Mouse (Mus musculus) cerebellum, adult 2 months (tissue): Measurements from ENCODE around the gene Kif1bp. TPM values are rescaled to one million over a fixed set of nuclear protein-coding genes. Genes with fewer than 3 reads are reported as not detected.

Experiments used
- DNase-seq, 2 experiments: peaks; one replicate each; pipeline ENCODE4 v3.0.0; 2021
- H3K27ac ChIP-seq: fragments of 200-500 bp; 2 replicates; pipeline ENCODE4 v1.5.1; 2012; ENCODE audit warnings: low read length, control low read depth, inconsistent platforms; ENCODE audit not compliant: insufficient read depth
- H3K27me3 ChIP-seq: fragments of 200-500 bp; 2 replicates; pipeline ENCODE4 v1.6.1; 2012; ENCODE audit warnings: inconsistent platforms, mild to moderate bottlenecking, low read length, moderate library complexity; ENCODE audit not compliant: control insufficient read depth, insufficient read depth
- H3K4me1 ChIP-seq: fragments of 200-500 bp; 2 replicates; pipeline ENCODE4 v1.6.1; 2011; ENCODE audit warnings: low read length; ENCODE audit not compliant: control insufficient read depth, insufficient read depth
- H3K4me3 ChIP-seq: fragments of 200-500 bp; replicated peaks from 2 replicates; pipeline ENCODE3; 2011; ENCODE audit warnings: mild to moderate bottlenecking, low read depth, low read length, control low read depth; ENCODE audit not compliant: insufficient read depth
- CTCF ChIP-seq: fragments of 200-500 bp; IDR thresholded peaks from 2 replicates; pipeline ENCODE4 v1.5.1; 2011; ENCODE audit warnings: low read depth, mild to moderate bottlenecking, control low read depth, low read length, moderate library complexity, borderline replicate concordance; ENCODE audit not compliant: insufficient read depth
- POLR2A ChIP-seq: fragments of 200-500 bp; IDR thresholded peaks from 2 replicates; pipeline ENCODE4 v1.6.1; 2011; ENCODE audit warnings: low read length, control low read depth, borderline replicate concordance; ENCODE audit not compliant: insufficient read depth
- WGBS: fragments of 180-500 bp; shearing (Covaris S2); methylation state at CpG from one replicate; pipeline ENCODE4 v1.1.7; 2018; 5-methylcytosine and 5-hydroxymethylcytosine counted together
- polyA plus RNA-seq: library from polyadenylated mRNA; depleted of rRNA; stranded (reverse); fragments of >200 nt; gene quantifications from 2 replicates; pipeline ENCODE4 v1.2.3, GENCODE M21; 2012

Kif1bp gene
- polyA plus RNA-seq, 1 experiment, result 124 TPM

DNA sequence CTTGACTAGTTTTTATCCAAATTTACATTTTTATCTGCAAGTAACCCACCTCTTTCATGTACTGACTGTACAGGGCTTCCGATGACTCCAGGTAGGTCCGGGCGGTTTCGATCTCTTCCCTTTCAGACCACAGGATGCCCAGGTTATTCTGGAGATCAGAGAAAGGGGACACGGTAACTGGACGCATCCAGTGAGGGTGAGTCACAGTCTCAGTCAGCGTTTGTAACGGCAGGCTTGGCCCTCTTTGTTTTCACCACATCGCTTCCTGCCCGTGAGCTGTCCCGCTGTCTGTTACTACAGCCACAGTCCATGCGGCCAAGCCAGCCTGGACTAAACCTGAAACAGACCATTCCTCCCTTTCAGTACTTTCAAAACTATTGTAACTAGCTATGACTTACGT, 3.3 kb downstream of the Kif1bp start:
- no peak overlapping the region for H3K4me3 ChIP-seq
- no peaks in the 10 kb centered on the region; the same call in 1 of the 2 replicates for H3K4me1 ChIP-seq
- no peaks in the 10 kb centered on the region for H3K27me3 ChIP-seq
- no peak for DNase-seq
- no peak for TF ChIP-seq CTCF
- TF ChIP-seq POLR2A, result no peak
- H3K27ac ChIP-seq, result no peak overlapping the region
- WGBS, result 87% methylated on average over 13 of the region's 13 CpGs

DNA sequence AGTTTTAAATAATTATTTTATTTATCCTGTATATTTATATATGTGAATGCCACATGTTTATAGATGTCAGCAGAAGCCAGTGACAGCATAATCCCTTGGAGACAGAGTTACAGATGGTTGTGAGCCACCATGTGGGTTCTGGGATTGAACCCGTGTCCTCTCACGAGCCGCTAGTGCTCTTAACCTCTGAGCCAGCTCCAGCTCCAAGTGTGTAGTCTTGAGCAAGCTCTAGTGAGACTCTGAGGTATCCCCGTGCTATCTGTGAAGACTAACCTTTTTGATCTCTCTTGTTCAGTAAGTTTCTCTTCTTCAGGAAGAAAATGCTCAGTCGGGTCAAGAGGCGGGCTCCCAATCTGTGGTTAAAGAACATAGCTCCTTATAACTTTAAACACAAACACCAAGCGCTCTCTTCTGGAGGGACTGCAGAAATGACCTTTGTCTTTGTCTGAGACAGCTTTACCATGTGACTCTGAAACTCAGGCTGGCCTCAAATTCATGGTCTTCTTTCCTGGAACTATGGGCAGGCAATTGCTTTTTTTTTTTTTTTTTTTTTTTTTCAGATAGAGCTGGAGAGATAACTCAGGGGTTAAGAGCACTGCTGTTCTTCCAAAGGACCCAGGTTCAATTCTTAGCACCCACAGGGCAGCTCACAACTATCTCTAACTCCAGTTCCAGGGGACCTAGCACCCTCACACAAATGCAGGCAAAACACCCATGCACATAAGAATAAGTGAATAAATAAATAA, 8.0 kb downstream of the Kif1bp start:
- H3K4me3 ChIP-seq, result no peak overlapping the region
- no peak for DNase-seq
- no peak for TF ChIP-seq CTCF
- no peak for TF ChIP-seq POLR2A
- H3K4me1 ChIP-seq, result no peaks in the 10 kb centered on the region
- WGBS, result 94% methylated on average over 7 of the region's 7 CpGs
- no peak overlapping the region for H3K27ac ChIP-seq
- no peaks in the 10 kb centered on the region for H3K27me3 ChIP-seq

DNA sequence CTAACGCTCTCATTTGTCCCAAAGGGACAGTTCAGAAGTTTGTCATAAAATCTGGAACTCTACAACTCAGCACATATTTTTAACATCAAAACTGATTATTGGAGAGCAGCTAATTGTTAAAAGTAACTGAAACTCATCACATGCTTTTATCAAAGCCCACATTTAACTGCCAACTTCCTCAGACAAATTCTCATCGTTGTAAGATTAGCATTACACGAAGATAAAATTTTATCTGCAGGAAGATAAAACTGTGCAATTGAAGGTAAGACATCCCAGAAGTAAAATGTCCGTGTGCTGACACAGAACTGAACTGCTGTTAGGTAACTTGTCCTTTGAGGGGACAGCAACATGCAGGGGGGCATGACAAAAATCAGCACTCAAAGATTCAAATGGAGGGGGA, 9.4 kb downstream of the Kif1bp start:
- no peak for TF ChIP-seq CTCF
- TF ChIP-seq POLR2A, result no peak
- Histone ChIP-seq H3K4me1 (no peaks in the 10 kb centered on the region), H3K4me3 (no peak overlapping the region), H3K27ac (no peak overlapping the region), H3K27me3 (no peaks in the 10 kb centered on the region)
- DNase-seq, result no peak
- WGBS, result 89% methylated on average over 4 of the region's 4 CpGs

DNA sequence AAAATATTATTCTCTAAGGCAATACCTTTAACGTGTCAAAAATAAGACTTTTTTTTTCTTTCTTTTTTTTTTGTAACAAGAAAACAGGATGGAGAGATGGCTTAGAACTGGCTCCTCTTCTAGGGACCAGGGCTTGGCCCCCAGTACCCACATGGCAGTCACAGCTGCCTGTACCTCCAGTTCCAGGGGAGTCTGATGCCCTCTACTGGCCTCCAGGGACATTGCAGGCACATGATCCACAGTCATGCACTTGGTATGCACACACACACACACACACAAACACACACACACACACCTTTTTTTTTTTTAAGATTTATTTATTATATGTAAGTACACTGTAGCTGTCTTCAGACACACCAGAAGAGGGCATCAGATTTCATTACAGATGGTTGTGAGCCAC, 20.5 kb downstream of the Kif1bp start:
- Histone ChIP-seq H3K4me1 (no peaks in the 10 kb centered on the region), H3K4me3 (no peak overlapping the region), H3K27me3 (no peaks in the 10 kb centered on the region), H3K27ac (no peak overlapping the region)
- peak; percentile 53; the same call in 1 of the 2 replicates for TF ChIP-seq CTCF
- TF ChIP-seq POLR2A, result no peak
- no peak for DNase-seq
- 82% methylated on average over 1 of the region's 1 CpGs for WGBS

DNA sequence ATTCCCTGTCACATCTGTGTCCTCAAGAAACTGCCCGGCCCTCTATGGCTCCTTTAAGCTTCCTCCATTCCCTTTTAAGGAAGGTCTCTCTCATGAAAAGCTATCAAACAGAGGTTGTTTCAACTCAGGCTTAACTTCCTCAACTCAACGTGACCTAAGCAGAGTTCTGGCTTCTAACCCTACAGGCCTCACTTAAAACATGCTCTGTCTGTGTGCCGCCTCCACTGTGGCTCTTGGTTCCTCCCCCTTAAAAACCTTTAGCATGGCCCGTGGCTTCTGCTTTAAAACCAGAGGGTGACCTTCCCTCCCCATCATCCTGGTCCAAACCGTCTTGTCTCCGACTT, 21.7 kb downstream of the Kif1bp start:
- Histone ChIP-seq H3K27ac (no peak overlapping the region), H3K4me3 (no peak overlapping the region), H3K4me1 (no peaks in the 10 kb centered on the region), H3K27me3 (no peaks in the 10 kb centered on the region)
- no peak for DNase-seq
- TF ChIP-seq POLR2A, result no peak
- no peak for TF ChIP-seq CTCF
- WGBS, result 93% methylated on average over 6 of the region's 6 CpGs

DNA sequence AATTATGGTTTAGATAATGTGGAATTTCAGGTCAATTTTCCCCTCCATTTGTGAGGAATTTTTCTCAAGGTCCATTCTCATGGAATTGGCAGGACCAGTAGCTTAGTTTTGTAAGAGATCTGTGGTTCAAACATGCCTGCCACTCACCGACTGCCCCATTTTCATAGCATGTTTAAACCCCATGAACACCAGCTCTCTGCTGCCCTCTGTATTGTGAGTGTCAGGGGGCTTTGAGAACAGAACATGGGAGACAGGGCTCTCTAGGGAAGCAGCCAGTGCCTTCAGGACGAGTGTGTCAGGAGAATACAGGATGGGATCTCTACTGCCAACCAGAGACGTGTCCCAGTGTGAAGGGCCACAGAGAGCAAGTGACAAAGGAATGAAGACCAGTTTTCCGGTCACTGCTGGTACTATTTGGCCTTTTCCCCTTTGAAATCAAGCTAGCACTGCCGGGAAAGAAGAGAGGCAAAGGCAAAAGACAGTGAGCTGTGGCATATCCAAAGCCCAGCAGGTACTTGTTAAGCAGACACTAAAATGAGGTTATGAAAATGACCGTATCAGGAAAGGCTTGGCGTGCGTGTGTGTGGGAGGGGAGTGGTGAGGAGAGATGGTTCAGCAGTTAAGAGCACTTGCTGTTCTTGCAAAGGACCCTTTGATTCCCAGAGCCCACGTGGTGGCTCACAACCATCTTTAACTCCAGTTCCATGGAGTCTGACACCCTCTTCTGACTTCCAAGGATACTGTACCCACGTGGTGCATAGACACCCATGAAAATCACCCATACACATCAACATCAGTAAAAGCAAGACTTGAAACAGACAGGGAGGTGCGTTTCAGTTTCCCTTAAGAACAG, 22.3 kb downstream of the Kif1bp start:
- 71% methylated on average over 11 of the region's 11 CpGs for WGBS

DNA sequence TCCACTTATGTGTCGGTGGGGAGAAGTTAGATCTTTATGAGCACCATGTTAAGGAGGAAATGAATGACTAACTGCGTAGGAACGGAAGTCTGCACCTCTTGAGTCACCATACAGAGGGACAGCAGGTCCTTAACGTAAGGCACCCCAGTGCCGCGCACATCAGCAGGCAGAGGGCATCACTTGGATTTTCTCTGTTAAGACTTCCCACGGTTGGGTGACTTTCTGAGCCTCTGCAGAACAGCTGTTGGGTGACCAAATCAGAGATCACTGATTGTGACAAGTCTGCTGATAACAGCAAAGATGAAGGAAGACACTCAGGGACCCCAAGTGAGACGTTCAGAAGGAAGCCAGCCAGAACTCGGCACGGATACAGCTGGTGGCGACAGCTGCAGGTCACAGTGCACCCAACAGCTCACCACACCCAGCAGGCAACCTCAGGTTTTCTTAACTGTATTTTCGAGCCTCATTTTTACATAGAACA, 24.6 kb downstream of the Kif1bp start:
- H3K4me1 ChIP-seq, result no peaks in the 10 kb centered on the region
- no peak overlapping the region for H3K27ac ChIP-seq
- no peaks in the 10 kb centered on the region for H3K27me3 ChIP-seq
- no peak for DNase-seq
- WGBS, result 62% methylated on average over 12 of the region's 12 CpGs
- TF ChIP-seq CTCF (no peak), POLR2A (no peak)
- no peak overlapping the region for H3K4me3 ChIP-seq

More for the DNA sequence above, 22.3 kb downstream of the Kif1bp start:
- Histone ChIP-seq H3K4me3 (no peak overlapping the region), H3K27ac (no peak overlapping the region), H3K27me3 (no peaks in the 10 kb centered on the region), H3K4me1 (no peaks in the 10 kb centered on the region)
- no peak for TF ChIP-seq CTCF
- no peak for TF ChIP-seq POLR2A
- no peak for DNase-seq
